23 mouse cellular contexts compared by ENCODE assay signal in genomic region chr1:33680435-33680834, GRCm38 (mm10). TPM values are rescaled to one million over a fixed set of nuclear protein-coding genes. Genes with fewer than 3 reads are reported as not detected.
DNase-seq lines count a peak whose midpoint lies in the region; ATAC-seq and TF ChIP-seq lines count a peak whose summit lies in the region.
"Had no signal": no experiment of that assay in that cellular context is flagged by ENCODE, and none has a peak within 500 bp of the region (broad histone marks: within the 10 kb centered on the region; RNA-seq: fewer than 3 reads in every experiment).

No protein-coding gene starts in this region.

- no peak overlapping the region for H3K27ac ChIP-seq in hindbrain, embryonic 15.5 days (replicated peaks)
- H3K27ac ChIP-seq in hindbrain, embryonic 14.5 days = no peak overlapping the region
- H3K27ac ChIP-seq in kidney, embryonic 16.5 days (ENCODE audit: low read length) = no peak overlapping the region
- H3K27ac ChIP-seq in testis, adult 2 months (ENCODE audit: control insufficient read depth, insufficient read depth, low read depth, low read length) = no peak overlapping the region
- H3K27ac ChIP-seq: forebrain, embryonic 10.5 days; forebrain, embryonic 13.5 days; heart, embryonic 15.5 days had no signal

- H3K9ac ChIP-seq in hindbrain, embryonic 15.5 days = no peak overlapping the region
- no peak overlapping the region for H3K9ac ChIP-seq in hindbrain, embryonic 14.5 days
- no peak overlapping the region for H3K9ac ChIP-seq in kidney, embryonic 16.5 days (replicated peaks; ENCODE audit: low read length)
- H3K9ac ChIP-seq: forebrain, embryonic 13.5 days; heart, embryonic 12.5 days; heart, embryonic 15.5 days had no signal

- TF ChIP-seq CTCF in testis, adult 2 months (IDR thresholded peaks at IDR 0.05; ENCODE audit: control insufficient read depth, insufficient read depth, insufficient replicate concordance, low read depth, low read length) = no peak

- no peak for TF ChIP-seq POLR2A in testis, adult 2 months (IDR thresholded peaks at IDR 0.05; ENCODE audit: control insufficient read depth, low read depth, low read length)

- H3K4me2 ChIP-seq in hindbrain, embryonic 15.5 days = no peak overlapping the region
- no peak overlapping the region for H3K4me2 ChIP-seq in hindbrain, embryonic 14.5 days (replicated peaks)
- no peak overlapping the region for H3K4me2 ChIP-seq in kidney, embryonic 16.5 days (replicated peaks; ENCODE audit: low read depth, low read length)
- H3K4me2 ChIP-seq: forebrain, embryonic 13.5 days; heart, embryonic 12.5 days; heart, embryonic 15.5 days had no signal

- no peaks in the 10 kb centered on the region for H3K36me3 ChIP-seq in hindbrain, embryonic 15.5 days
- no peaks in the 10 kb centered on the region for H3K36me3 ChIP-seq in hindbrain, embryonic 14.5 days (replicated peaks; ENCODE audit: control insufficient read depth, insufficient read depth)
- no peaks in the 10 kb centered on the region for H3K36me3 ChIP-seq in kidney, embryonic 16.5 days (ENCODE audit: insufficient read depth, low read length)
- H3K36me3 ChIP-seq in testis, adult 2 months (ENCODE audit: control insufficient read depth, insufficient read depth, low read length) = no peaks in the 10 kb centered on the region
- H3K36me3 ChIP-seq: forebrain, embryonic 10.5 days; heart, embryonic 12.5 days; heart, embryonic 15.5 days had no signal

- DNase-seq in hindbrain, embryonic 14.5 days (ENCODE audit: low spot score) = no peak
- DNase-seq in kidney, postnatal 14 days = no peak
- DNase-seq in testis, postnatal 10 days (ENCODE audit: low spot score) = no peak
- no peak for DNase-seq in layer of hippocampus, postnatal 10 days (ENCODE audit: low spot score in 2 of 2)
- DNase-seq: adrenal gland, postnatal 10 days; adrenal gland, postnatal 36 days; B cell, adult 2 months; cerebellum, adult 18-20 months; cerebellum, adult 9-10 months; cerebellum, postnatal 14 days; gastrocnemius, postnatal 14 days; heart, adult 18-20 months; heart, postnatal 10 days; heart, postnatal 4 days had no signal

- ATAC-seq in hindbrain, embryonic 15.5 days (ENCODE audit: low FRiP score, low read depth) = 0 out of 2 replicates have a peak, but pooled peaks have one; percentile 45
- no peak for ATAC-seq in hindbrain, embryonic 14.5 days (ENCODE audit: low FRiP score)
- ATAC-seq in kidney, embryonic 16.5 days (ENCODE audit: low FRiP score, low TSS enrichment) = peak; percentile 51
- ATAC-seq: forebrain, embryonic 13.5 days; forebrain, embryonic 16.5 days; hindbrain, embryonic 16.5 days had no signal

- H3K9me3 ChIP-seq in hindbrain, embryonic 15.5 days = no peaks in the 10 kb centered on the region
- no peaks in the 10 kb centered on the region for H3K9me3 ChIP-seq in hindbrain, embryonic 14.5 days (ENCODE audit: control insufficient read depth, low read length)
- H3K9me3 ChIP-seq in kidney, embryonic 16.5 days (ENCODE audit: low read length) = no peaks in the 10 kb centered on the region; the same call in 1 of the 2 replicates
- H3K9me3 ChIP-seq: heart, embryonic 15.5 days had no signal

- WGBS in hindbrain, embryonic 15.5 days = 31% methylated on average over 3 of the region's 4 CpGs
- 29% methylated on average over 3 of the region's 4 CpGs for WGBS in hindbrain, embryonic 14.5 days
- 19% methylated on average over 3 of the region's 4 CpGs for WGBS in kidney, embryonic 16.5 days

- H3K4me3 ChIP-seq in hindbrain, embryonic 15.5 days = no peak overlapping the region
- H3K4me3 ChIP-seq in hindbrain, embryonic 14.5 days (replicated peaks; ENCODE audit: low read length) = no peak overlapping the region
- no peak overlapping the region for H3K4me3 ChIP-seq in kidney, embryonic 16.5 days (ENCODE audit: low read length)
- H3K4me3 ChIP-seq in testis, adult 2 months (ENCODE audit: control insufficient read depth, low read depth, low read length) = peak overlapping the region; percentile 2; the same call in 1 of the 2 replicates
- H3K4me3 ChIP-seq: forebrain, embryonic 10.5 days; forebrain, embryonic 13.5 days; heart, embryonic 12.5 days; heart, embryonic 15.5 days had no signal

- no peaks in the 10 kb centered on the region for H3K27me3 ChIP-seq in hindbrain, embryonic 15.5 days
- no peaks in the 10 kb centered on the region for H3K27me3 ChIP-seq in hindbrain, embryonic 14.5 days (ENCODE audit: control insufficient read depth, insufficient read depth, low read length)
- H3K27me3 ChIP-seq in kidney, embryonic 16.5 days (ENCODE audit: insufficient read depth, low read length) = no peaks in the 10 kb centered on the region
- H3K27me3 ChIP-seq in testis, adult 2 months (ENCODE audit: control insufficient read depth, insufficient read depth, low read length) = no peaks in the 10 kb centered on the region
- H3K27me3 ChIP-seq: forebrain, embryonic 13.5 days; heart, embryonic 12.5 days; heart, embryonic 15.5 days had no signal

- no peaks in the 10 kb centered on the region for H3K4me1 ChIP-seq in hindbrain, embryonic 15.5 days (replicated peaks)
- H3K4me1 ChIP-seq in hindbrain, embryonic 14.5 days (replicated peaks; ENCODE audit: control insufficient read depth, insufficient read depth, low read length) = no peaks in the 10 kb centered on the region
- no peaks in the 10 kb centered on the region for H3K4me1 ChIP-seq in kidney, embryonic 16.5 days (ENCODE audit: insufficient read depth, low read length)
- H3K4me1 ChIP-seq in testis, adult 2 months (ENCODE audit: control insufficient read depth, insufficient read depth, low read length) = no peaks in the 10 kb centered on the region
- H3K4me1 ChIP-seq: forebrain, embryonic 10.5 days; forebrain, embryonic 13.5 days; heart, embryonic 12.5 days; heart, embryonic 15.5 days had no signal

RNA-seq across cellular contexts. Expression of gene Prim2, which starts 10.8 kb away (rescaled TPM):
- 22.6 and 24.3 TPM in 2 replicates for polyA plus RNA-seq in hindbrain, embryonic 15.5 days (2015; fragmentation: Nextera tagmentation; extraction: Ambion mirVana)
- polyA plus RNA-seq in hindbrain, embryonic 14.5 days (2014; fragmentation: Nextera tagmentation; extraction: Ambion mirVana) = 20.6 and 23.4 TPM in 2 replicates
- polyA plus RNA-seq in kidney, embryonic 16.5 days (2015; fragmentation: Nextera tagmentation; extraction: Ambion mirVana) = 35.8 and 36.3 TPM in 2 replicates
- 14.7 and 17.0 TPM in 2 replicates for polyA plus RNA-seq in testis, adult 2 months (2012; rRNA removed)
- 1 to 10 TPM; 7.2 to 8.6 TPM for total RNA-seq in layer of hippocampus, postnatal 10 days (2021)

RNA-seq across cellular contexts. Expression of gene Rab23, which starts 39.3 kb away (rescaled TPM):
- 29.7 and 31.2 TPM in 2 replicates for polyA plus RNA-seq in hindbrain, embryonic 15.5 days (2015; fragmentation: Nextera tagmentation; extraction: Ambion mirVana)
- polyA plus RNA-seq in hindbrain, embryonic 14.5 days (2014; fragmentation: Nextera tagmentation; extraction: Ambion mirVana) = 27.9 and 28.8 TPM in 2 replicates
- polyA plus RNA-seq in kidney, embryonic 16.5 days (2015; fragmentation: Nextera tagmentation; extraction: Ambion mirVana) = 26.8 and 27.5 TPM in 2 replicates
- 12.0 and 12.9 TPM in 2 replicates for polyA plus RNA-seq in testis, adult 2 months (2012; rRNA removed)
- total RNA-seq in layer of hippocampus, postnatal 10 days (2021) = 10 to 100 TPM; 27.7 to 34.2 TPM
